Mouse (Mus musculus): ENCODE measurements around the gene Rdh12.

- TF ChIP-seq CTCF (IDR thresholded peaks at IDR 0.05; ENCODE audit: low read depth, low read length) (no peak), POLR2A (IDR thresholded peaks at IDR 0.05; ENCODE audit: borderline replicate concordance, low read depth, low read length) (no peak)
Observed at GRCm38 (mm10) chr12:79175998-79176397, 32.7 kb upstream of the Rdh12 start.
